ENCODE assay signal across 28 mouse cellular contexts in genomic region chr3:101327248-101327647, GRCm38 (mm10). TPM values are rescaled to one million over a fixed set of nuclear protein-coding genes. Genes with fewer than 3 reads are reported as not detected.
DNase-seq lines count a peak whose midpoint lies in the region; ATAC-seq and TF ChIP-seq lines count a peak whose summit lies in the region.
"Had no signal": no experiment of that assay in that cellular context is flagged by ENCODE, and none has a peak within 500 bp of the region (broad histone marks: within the 10 kb centered on the region; RNA-seq: fewer than 3 reads in every experiment).

No protein-coding gene starts in this region.

- H3K9me3 ChIP-seq in forebrain, embryonic 11.5 days (ENCODE audit: control insufficient read depth, low read length): no peaks in the 10 kb centered on the region
- no peaks in the 10 kb centered on the region for H3K9me3 ChIP-seq in forebrain, embryonic 14.5 days (replicated peaks; ENCODE audit: control insufficient read depth, low read length)
- H3K9me3 ChIP-seq in limb, embryonic 13.5 days: 0 out of 2 replicates have a peak, but pooled peaks cover 4% of the 10 kb centered on the region
- H3K9me3 ChIP-seq: forebrain, embryonic 15.5 days; neural tube, embryonic 13.5 days had no signal

- 68% methylated on average over 2 of the region's 2 CpGs for WGBS in forebrain, embryonic 11.5 days
- WGBS in forebrain, embryonic 14.5 days: 69% methylated on average over 2 of the region's 2 CpGs
- WGBS in limb, embryonic 13.5 days: 68% methylated on average over 2 of the region's 2 CpGs

- DNase-seq in forebrain, embryonic 11.5 days (ENCODE audit: low spot score): peak; percentile 20
- no peak for DNase-seq in forebrain, embryonic 14.5 days (ENCODE audit: low spot score)
- peak; percentile 80 for DNase-seq in ZHBTc4 (ENCODE audit: low read depth, low spot score)
- no peak for DNase-seq in gastrocnemius, postnatal 4 days (ENCODE audit: low spot score in 2 of 2)
- DNase-seq in right cerebral cortex, postnatal 25 days: no peak
- DNase-seq: adrenal gland, postnatal 10 days; B cell, adult 2 months; cerebellum, adult 11 months; gastrocnemius, postnatal 14 days; heart, adult 18-20 months; heart, postnatal 14 days; kidney, adult 18-20 months; layer of hippocampus, adult 9-11 months; left cerebral cortex, postnatal 4 days; lung, postnatal 4 days; midbrain, embryonic 14.5 days; right cerebral cortex, adult 18-20 months; thymus, adult 18-20 months; thymus, postnatal 4 days had no signal

- H3K79me2 ChIP-seq in C2C12 (ENCODE audit: control insufficient read depth, insufficient read depth): no peaks in the 10 kb centered on the region

- H3K4me3 ChIP-seq in forebrain, embryonic 11.5 days (ENCODE audit: low read depth, low read length): no peak overlapping the region
- no peak overlapping the region for H3K4me3 ChIP-seq in forebrain, embryonic 14.5 days (ENCODE audit: low read depth, low read length)
- no peak overlapping the region for H3K4me3 ChIP-seq in C2C12 (ENCODE audit: insufficient read depth, poor library complexity, severe bottlenecking)
- H3K4me3 ChIP-seq in limb, embryonic 13.5 days: no peak overlapping the region
- H3K4me3 ChIP-seq: forebrain, embryonic 15.5 days; heart, embryonic 13.5 days; neural tube, embryonic 13.5 days had no signal

- no peak overlapping the region for H3K27ac ChIP-seq in forebrain, embryonic 11.5 days (ENCODE audit: low read depth, low read length)
- H3K27ac ChIP-seq in forebrain, embryonic 14.5 days (ENCODE audit: low read depth, low read length): no peak overlapping the region
- no peak overlapping the region for H3K27ac ChIP-seq in limb, embryonic 13.5 days
- H3K27ac ChIP-seq: forebrain, embryonic 15.5 days; heart, embryonic 13.5 days; hindbrain, embryonic 14.5 days; neural tube, embryonic 13.5 days had no signal

- no peaks in the 10 kb centered on the region for H3K79me3 ChIP-seq in C2C12 (ENCODE audit: low read depth)

- no peaks in the 10 kb centered on the region for H3K4me1 ChIP-seq in forebrain, embryonic 11.5 days (replicated peaks; ENCODE audit: control insufficient read depth, insufficient read depth, low read length)
- no peaks in the 10 kb centered on the region for H3K4me1 ChIP-seq in forebrain, embryonic 14.5 days (ENCODE audit: control insufficient read depth, insufficient read depth, low read length)
- peaks cover 31% of the 10 kb centered on the region for H3K4me1 ChIP-seq in limb, embryonic 13.5 days
- H3K4me1 ChIP-seq: forebrain, embryonic 15.5 days; neural tube, embryonic 13.5 days had no signal

- H3K9ac ChIP-seq in forebrain, embryonic 11.5 days (ENCODE audit: low read length): no peak overlapping the region
- H3K9ac ChIP-seq in forebrain, embryonic 14.5 days (ENCODE audit: low read length): no peak overlapping the region
- H3K9ac ChIP-seq in limb, embryonic 13.5 days: no peak overlapping the region
- H3K9ac ChIP-seq: forebrain, embryonic 15.5 days; heart, embryonic 13.5 days; hindbrain, embryonic 14.5 days; neural tube, embryonic 13.5 days had no signal

- no peak for ATAC-seq in forebrain, embryonic 11.5 days (replicated peaks; ENCODE audit: low FRiP score)
- ATAC-seq in forebrain, embryonic 14.5 days: no peak
- peak; percentile 36; the same call in 1 of the 2 replicates for ATAC-seq in limb, embryonic 13.5 days (ENCODE audit: low FRiP score, low read depth)
- ATAC-seq: activated CD4-positive, CD25-positive, alpha-beta regulatory T cell, adult 4 months; forebrain, embryonic 15.5 days; inflammation-experienced regulatory T-cells, adult 6 months had no signal

- TF ChIP-seq CTCF in C2C12 (IDR thresholded peaks at IDR 0.05; ENCODE audit: control insufficient read depth, insufficient read depth, insufficient read length): no peak

- no peak overlapping the region for H3ac ChIP-seq in C2C12 (ENCODE audit: control insufficient read depth, insufficient read length, low read depth)

- no peak overlapping the region for H3K4me2 ChIP-seq in forebrain, embryonic 11.5 days (ENCODE audit: low read depth, low read length, severe bottlenecking)
- no peak overlapping the region for H3K4me2 ChIP-seq in forebrain, embryonic 14.5 days (ENCODE audit: low read length)
- no peak overlapping the region for H3K4me2 ChIP-seq in limb, embryonic 13.5 days (replicated peaks)
- H3K4me2 ChIP-seq: forebrain, embryonic 15.5 days; heart, embryonic 13.5 days; hindbrain, embryonic 14.5 days; neural tube, embryonic 13.5 days had no signal

- no peaks in the 10 kb centered on the region for H3K27me3 ChIP-seq in forebrain, embryonic 11.5 days (ENCODE audit: control insufficient read depth, insufficient read depth, low read length)
- no peaks in the 10 kb centered on the region for H3K27me3 ChIP-seq in forebrain, embryonic 14.5 days (replicated peaks; ENCODE audit: control insufficient read depth, insufficient read depth, low read length)
- H3K27me3 ChIP-seq in C2C12 (ENCODE audit: control insufficient read depth, insufficient read depth, insufficient read length): no peaks in the 10 kb centered on the region
- H3K27me3 ChIP-seq in limb, embryonic 13.5 days: no peaks in the 10 kb centered on the region
- H3K27me3 ChIP-seq: forebrain, embryonic 15.5 days; heart, embryonic 13.5 days; neural tube, embryonic 13.5 days had no signal

- H3K36me3 ChIP-seq in forebrain, embryonic 11.5 days (ENCODE audit: control insufficient read depth, insufficient read depth, low read length): no peaks in the 10 kb centered on the region
- H3K36me3 ChIP-seq in forebrain, embryonic 14.5 days (ENCODE audit: control insufficient read depth, insufficient read depth, low read length): no peaks in the 10 kb centered on the region
- H3K36me3 ChIP-seq in C2C12 (ENCODE audit: control insufficient read depth, insufficient read depth): no peaks in the 10 kb centered on the region
- H3K36me3 ChIP-seq in limb, embryonic 13.5 days: no peaks in the 10 kb centered on the region
- H3K36me3 ChIP-seq: forebrain, embryonic 15.5 days; heart, embryonic 13.5 days; neural tube, embryonic 13.5 days had no signal

TF ChIP-seq in C2C12, 6 proteins besides CTCF, POLR2A, EP300 and RAD21:
- TF ChIP-seq CEBPB (IDR thresholded peaks at IDR 0.05; ENCODE audit: low read depth) (peak; percentile 51), FOSL1 (IDR thresholded peaks at IDR 0.05; ENCODE audit: insufficient read depth, low read length, poor library complexity, severe bottlenecking) (peak; percentile 10), MAX (IDR thresholded peaks at IDR 0.05) (peak; percentile 28), USF1 (IDR thresholded peaks at IDR 0.05; ENCODE audit: low read depth) (no peak), MYOD1 (IDR thresholded peaks at IDR 0.05; ENCODE audit: control insufficient read depth, insufficient read length, low read depth) (peak; percentile 74), MYOG (IDR thresholded peaks at IDR 0.05; ENCODE audit: control insufficient read depth, extremely low read depth, insufficient read length) (no peak)

RNA-seq across cellular contexts. Expression of gene Cd2, which starts 39.5 kb away (rescaled TPM):
- not detected in 2 replicates for polyA plus RNA-seq in forebrain, embryonic 11.5 days (2014; fragmentation: Nextera tagmentation; extraction: Ambion mirVana)
- 0.30 and 0.45 TPM in 2 replicates for polyA plus RNA-seq in forebrain, embryonic 14.5 days (2014; fragmentation: Nextera tagmentation; extraction: Ambion mirVana)
- not detected for polyA plus RNA-seq in C2C12 (2012; fragmentation: generic; extraction: Trizol)
- polyA plus RNA-seq in limb, embryonic 13.5 days (2015; fragmentation: Nextera tagmentation; extraction: Ambion mirVana): not detected in 2 replicates
- under 1 TPM in 1 of 2 experiments, not detected in 1; 0.47 TPM for total RNA-seq in gastrocnemius, postnatal 4 days (2021)
- polyA plus RNA-seq: embryonic facial prominence, embryonic 14.5 days; heart, embryonic 13.5 days; hindbrain, embryonic 14.5 days; midbrain, embryonic 14.5 days had no signal

RNA-seq across cellular contexts. Expression of gene Igsf3, which starts 49.6 kb away (rescaled TPM):
- 19.1 and 19.3 TPM in 2 replicates for polyA plus RNA-seq in forebrain, embryonic 11.5 days (2014; fragmentation: Nextera tagmentation; extraction: Ambion mirVana)
- 30.0 and 45.6 TPM in 2 replicates for polyA plus RNA-seq in forebrain, embryonic 14.5 days (2014; fragmentation: Nextera tagmentation; extraction: Ambion mirVana)
- polyA plus RNA-seq in C2C12 (2012; fragmentation: generic; extraction: Trizol): 4.0 TPM
- 93.6 and 96.5 TPM in 2 replicates for polyA plus RNA-seq in limb, embryonic 13.5 days (2015; fragmentation: Nextera tagmentation; extraction: Ambion mirVana)
- 10 to 100 TPM; 38.3 to 38.8 TPM for total RNA-seq in gastrocnemius, postnatal 4 days (2021)

Comparison
In these comparisons a context has a peak if more than half of its experiments do, and no peak if none do; other contexts are left out.
1. DNase-seq: peak in forebrain, embryonic 11.5 days (single experiment) and ZHBTc4 (single experiment); none in forebrain, embryonic 14.5 days (single experiment), gastrocnemius, postnatal 4 days (0 of 2) and right cerebral cortex, postnatal 25 days (single experiment).